Mouse (Mus musculus) small intestine, adult 2 months (tissue): ENCODE results near the gene Spaca3. TPM values are rescaled to one million over a fixed set of nuclear protein-coding genes. Genes with fewer than 3 reads are reported as not detected.

Source experiments
- H3K27ac ChIP-seq: fragments of 200-500 bp; 2 replicates; pipeline ENCODE4 v1.5.1; 2012; ENCODE audit warnings: low read depth, low read length, control low read depth, inconsistent platforms; ENCODE audit not compliant: insufficient read depth
- H3K27me3 ChIP-seq: fragments of 200-500 bp; 2 replicates; pipeline ENCODE4 v1.6.1; 2012; ENCODE audit warnings: mild to moderate bottlenecking, moderate library complexity, low read length, inconsistent platforms; ENCODE audit not compliant: control insufficient read depth, insufficient read depth
- H3K36me3 ChIP-seq: fragments of 200-500 bp; 2 replicates; pipeline ENCODE4 v1.6.1; 2012; ENCODE audit warnings: mild to moderate bottlenecking, low read length, control low read depth, inconsistent platforms; ENCODE audit not compliant: control insufficient read depth, insufficient read depth
- H3K4me1 ChIP-seq: fragments of 200-500 bp; 2 replicates; pipeline ENCODE4 v1.6.1; 2012; ENCODE audit warnings: low read length, inconsistent platforms, mixed read lengths; ENCODE audit not compliant: control insufficient read depth, insufficient read depth, insufficient read length
- H3K4me3 ChIP-seq: fragments of 200-500 bp; 2 replicates; pipeline ENCODE4 v1.5.1; 2012; ENCODE audit warnings: low read depth, mild to moderate bottlenecking, control low read depth, inconsistent platforms, low read length, moderate library complexity
- CTCF ChIP-seq: fragments of 200-500 bp; IDR thresholded peaks from 2 replicates; pipeline ENCODE4 v1.5.1; 2012; ENCODE audit warnings: low read depth, mild to moderate bottlenecking, control low read depth, inconsistent platforms, low read length, moderate library complexity, mixed read lengths; ENCODE audit not compliant: insufficient replicate concordance, insufficient read length; ENCODE audit errors: extremely low read depth
- POLR2A ChIP-seq: fragments of 200-500 bp; IDR thresholded peaks from 2 replicates; pipeline ENCODE4 v1.6.1; 2012; ENCODE audit warnings: low read depth, mild to moderate bottlenecking, control low read depth, inconsistent platforms, low read length, moderate library complexity
- WGBS: fragments of 180-500 bp; shearing (Covaris S2); methylation state at CpG from one replicate; pipeline ENCODE4 v1.1.7; 2018; 5-methylcytosine and 5-hydroxymethylcytosine counted together
- polyA plus RNA-seq: library from polyadenylated mRNA; depleted of rRNA; stranded (reverse); fragments of >200 nt; gene quantifications from 2 replicates; pipeline ENCODE4 v1.2.3, GENCODE M21; 2012

Spaca3 gene
- polyA plus RNA-seq, 1 experiment, result not detected

DNA sequence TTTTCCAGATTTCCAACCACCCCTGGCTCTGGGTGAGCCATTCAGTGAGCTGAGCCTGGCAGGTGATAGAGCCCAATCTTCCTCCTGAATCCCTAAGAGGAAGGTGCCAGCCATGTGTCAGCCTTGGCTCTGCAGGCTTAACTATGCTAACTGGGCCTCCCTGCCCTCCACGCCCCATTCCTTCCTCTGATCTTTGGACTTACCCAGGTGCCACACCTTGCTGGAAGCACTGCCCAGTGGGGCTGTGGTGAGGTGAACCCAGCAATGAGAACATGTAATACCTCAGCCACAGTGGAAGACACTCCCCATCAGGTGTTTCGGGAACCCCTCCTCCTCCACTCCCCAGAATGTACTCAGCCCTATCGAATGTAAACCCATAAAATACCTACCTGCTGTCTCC, 38.1 kb upstream of the Spaca3 start:
- H3K36me3 ChIP-seq, result peaks cover 34% of the 10 kb centered on the region
- peak overlapping the region; percentile 92 for H3K27ac ChIP-seq

DNA sequence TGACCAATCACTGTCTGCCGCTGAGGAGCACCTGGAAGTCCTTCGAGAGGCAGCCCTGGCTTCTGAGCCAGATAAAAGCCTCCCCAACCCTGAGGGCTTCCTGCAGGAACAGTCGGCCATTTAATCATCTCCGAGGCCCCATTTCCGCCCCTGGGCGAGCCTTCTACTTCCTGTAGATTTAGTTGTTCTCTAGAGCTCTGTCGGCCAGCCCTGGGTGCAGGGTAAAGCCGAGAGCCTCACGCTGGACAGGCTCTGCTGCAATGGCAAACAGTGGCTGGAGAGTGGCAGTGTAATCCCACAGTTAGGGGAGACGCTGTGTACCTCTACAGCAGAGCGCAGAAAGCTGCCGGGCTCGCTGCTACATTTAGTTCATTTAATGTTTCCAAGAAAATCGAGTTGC, 36.9 kb upstream of the Spaca3 start:
- Histone ChIP-seq H3K4me3 (no peak overlapping the region), H3K27ac (peak overlapping the region; percentile 53), H3K36me3 (peaks cover 26% of the 10 kb centered on the region), H3K27me3 (no peaks in the 10 kb centered on the region), H3K4me1 (peaks cover 24% of the 10 kb centered on the region; the same call in 1 of the 2 replicates)
- WGBS, result 71% methylated on average over 14 of the region's 14 CpGs
- TF ChIP-seq POLR2A (no peak), CTCF (no peak)

More for the DNA sequence above, 38.1 kb upstream of the Spaca3 start:
- WGBS, result 43% methylated on average over 3 of the region's 3 CpGs
- H3K4me3 ChIP-seq, result no peak overlapping the region
- H3K27me3 ChIP-seq, result no peaks in the 10 kb centered on the region
- H3K4me1 ChIP-seq, result peaks cover 24% of the 10 kb centered on the region; the same call in 1 of the 2 replicates
- TF ChIP-seq CTCF (no peak), POLR2A (0 out of 2 replicates have a peak, but pooled peaks have one; percentile 49)

DNA sequence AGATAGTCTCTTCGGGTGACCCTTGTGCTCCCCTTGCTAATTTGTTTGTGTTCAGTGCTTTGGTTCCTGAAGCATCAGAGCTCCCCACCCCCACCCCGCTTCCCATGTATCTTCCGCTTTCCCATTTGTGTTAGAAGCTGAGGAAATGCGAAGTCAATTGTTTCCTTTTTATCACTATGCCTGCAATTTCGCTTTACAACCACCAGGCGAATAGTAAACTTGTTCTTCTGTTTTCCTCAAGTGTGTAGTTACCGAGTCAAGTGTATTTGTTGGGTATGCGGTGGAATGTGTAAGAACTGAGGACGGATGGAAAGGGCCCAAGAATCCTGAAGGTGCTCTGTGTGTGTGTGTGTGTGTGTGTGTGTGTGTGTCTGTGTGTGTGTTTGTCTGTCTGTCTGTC, 36.4 kb upstream of the Spaca3 start:
- peaks cover 26% of the 10 kb centered on the region for H3K36me3 ChIP-seq
- TF ChIP-seq POLR2A (no peak), CTCF (no peak)
- no peaks in the 10 kb centered on the region for H3K27me3 ChIP-seq
- peak overlapping the region; percentile 53; the same call in 1 of the 2 replicates for H3K27ac ChIP-seq
- H3K4me1 ChIP-seq, result peaks cover 24% of the 10 kb centered on the region; the same call in 1 of the 2 replicates
- H3K4me3 ChIP-seq, result no peak overlapping the region
- WGBS, result 77% methylated on average over 9 of the region's 9 CpGs

DNA sequence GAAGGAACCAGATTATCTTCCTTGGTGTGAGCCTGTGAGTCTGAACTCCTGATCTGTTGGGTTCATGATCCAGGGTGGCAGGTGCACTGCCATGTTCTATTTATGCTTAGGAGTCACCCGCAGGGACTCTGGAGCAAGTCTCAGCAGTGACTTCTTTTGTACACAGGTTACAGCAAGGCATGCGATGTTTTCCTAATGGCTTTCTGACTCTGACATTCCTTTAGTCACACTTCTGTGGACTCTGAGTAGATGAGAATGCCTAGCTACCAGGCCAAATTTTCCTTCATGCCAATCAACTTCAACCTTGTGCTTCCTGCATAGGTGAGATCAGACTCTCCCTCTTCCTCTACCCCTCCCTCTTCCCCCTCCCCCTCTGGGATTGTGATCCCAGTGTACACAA, 22.8 kb upstream of the Spaca3 start:
- Histone ChIP-seq H3K36me3 (no peaks in the 10 kb centered on the region), H3K27ac (no peak overlapping the region), H3K4me1 (no peaks in the 10 kb centered on the region; the same call in 1 of the 2 replicates), H3K27me3 (no peaks in the 10 kb centered on the region), H3K4me3 (no peak overlapping the region)
- 88% methylated on average over 2 of the region's 2 CpGs for WGBS
- TF ChIP-seq POLR2A, result no peak
- no peak for TF ChIP-seq CTCF

DNA sequence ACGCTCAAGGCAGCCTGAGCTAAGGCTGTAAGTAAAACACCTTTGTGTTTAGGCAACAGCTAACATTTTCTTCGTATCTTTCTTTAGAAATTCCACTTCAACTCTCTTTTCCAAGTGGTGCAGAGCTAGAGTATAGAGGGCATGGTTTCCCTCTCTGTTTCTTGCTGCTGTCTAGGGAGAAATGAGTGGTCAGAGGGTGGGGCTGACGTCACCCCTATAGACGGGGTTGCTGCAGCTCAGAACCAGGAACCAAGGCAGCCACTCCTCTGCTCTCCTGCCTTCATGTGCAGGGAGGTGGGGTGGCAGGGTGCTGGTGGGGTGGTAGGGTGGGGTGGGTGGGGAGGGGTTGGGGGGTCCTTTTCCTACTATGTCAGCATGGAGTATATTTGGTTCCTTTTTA, 22.3 kb upstream of the Spaca3 start:
- H3K27me3 ChIP-seq, result no peaks in the 10 kb centered on the region
- TF ChIP-seq CTCF, result no peak
- TF ChIP-seq POLR2A, result no peak
- WGBS, result 58% methylated on average over 4 of the region's 4 CpGs
- H3K36me3 ChIP-seq, result no peaks in the 10 kb centered on the region
- no peak overlapping the region for H3K4me3 ChIP-seq
- no peak overlapping the region for H3K27ac ChIP-seq
- H3K4me1 ChIP-seq, result no peaks in the 10 kb centered on the region; the same call in 1 of the 2 replicates

DNA sequence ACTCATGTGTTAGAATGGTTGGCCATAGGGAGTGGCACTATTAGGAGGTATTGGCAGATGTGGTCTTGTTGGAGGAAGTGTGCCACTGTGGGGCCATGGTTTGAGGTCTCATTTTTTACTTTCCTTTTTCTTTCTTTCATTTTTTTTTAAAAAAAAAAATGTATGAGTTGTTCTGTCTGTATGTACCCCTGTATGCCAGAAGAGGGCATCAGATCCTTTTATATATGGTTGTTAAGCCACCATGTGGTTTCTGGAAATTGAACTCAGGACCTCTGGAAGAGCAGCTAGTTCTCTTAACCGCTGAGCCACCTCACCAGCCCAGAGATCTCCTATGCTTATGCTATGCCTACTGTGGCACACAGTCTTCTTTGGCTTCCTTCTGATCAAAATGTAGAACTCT, 19.4 kb upstream of the Spaca3 start:
- TF ChIP-seq POLR2A (no peak), CTCF (no peak)
- Histone ChIP-seq H3K27me3 (no peaks in the 10 kb centered on the region), H3K36me3 (no peaks in the 10 kb centered on the region), H3K27ac (no peak overlapping the region), H3K4me1 (no peaks in the 10 kb centered on the region; the same call in 1 of the 2 replicates), H3K4me3 (no peak overlapping the region)
- WGBS, result 90% methylated on average over 1 of the region's 1 CpGs

DNA sequence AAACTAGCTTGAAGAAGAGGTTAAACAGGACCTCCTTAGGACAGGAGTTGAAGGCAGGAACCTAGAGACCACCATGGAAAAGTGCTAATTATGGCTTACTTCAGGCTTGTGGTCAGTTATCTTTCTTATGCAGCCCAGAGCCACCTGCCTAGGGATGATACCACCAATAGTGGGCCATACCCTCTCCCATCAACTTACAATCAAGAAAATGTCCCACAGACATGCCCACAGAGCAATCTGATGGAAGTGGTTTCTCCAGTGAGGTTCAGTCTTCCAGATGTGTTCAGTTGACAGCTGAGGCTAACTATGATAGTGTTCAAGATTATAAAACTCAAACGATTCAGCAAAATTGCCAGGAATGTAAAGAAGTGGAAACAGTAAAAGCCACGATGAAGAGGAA, 14.7 kb upstream of the Spaca3 start:
- H3K4me1 ChIP-seq, result peaks cover 5% of the 10 kb centered on the region
- H3K27ac ChIP-seq, result no peak overlapping the region
- no peaks in the 10 kb centered on the region for H3K36me3 ChIP-seq
- WGBS, result 64% methylated on average over 2 of the region's 2 CpGs
- no peaks in the 10 kb centered on the region for H3K27me3 ChIP-seq
- TF ChIP-seq CTCF (no peak), POLR2A (no peak)
- no peak overlapping the region for H3K4me3 ChIP-seq

DNA sequence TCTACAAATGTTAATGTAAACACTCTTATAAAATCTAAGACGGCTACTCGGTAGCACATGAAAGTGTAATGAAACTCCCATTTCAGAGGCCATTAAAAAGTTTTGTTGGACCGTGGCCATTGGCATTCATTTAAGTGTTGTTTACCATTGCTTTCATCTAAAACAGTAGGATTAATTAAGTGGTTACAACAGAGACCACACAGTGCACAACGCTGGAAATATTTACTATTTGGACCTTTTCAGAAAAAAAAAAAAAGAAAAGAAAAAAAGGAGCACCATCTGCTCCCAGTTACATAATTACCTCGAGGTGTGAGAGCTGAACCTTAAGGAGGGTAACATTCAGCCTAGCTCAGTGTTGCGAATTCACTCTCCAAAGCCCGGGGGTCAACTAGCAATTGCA, 12.7 kb upstream of the Spaca3 start:
- WGBS, result 62% methylated on average over 7 of the region's 7 CpGs
- H3K36me3 ChIP-seq, result no peaks in the 10 kb centered on the region
- H3K4me1 ChIP-seq, result peaks cover 5% of the 10 kb centered on the region
- TF ChIP-seq CTCF (no peak), POLR2A (no peak)
- no peak overlapping the region for H3K27ac ChIP-seq
- H3K4me3 ChIP-seq, result no peak overlapping the region
- no peaks in the 10 kb centered on the region for H3K27me3 ChIP-seq
